Mouse (Mus musculus): ENCODE data around the gene Herc4. TPM values are rescaled to one million over a fixed set of nuclear protein-coding genes. Genes with fewer than 3 reads are reported as not detected.
A peak's percentile ranks its signal among the peaks of the same experiment; 100 is the strongest.

Gene Herc4
- polyA plus RNA-seq, 1 experiment from 2014 or later = 23.7 TPM

GRCm38 (mm10) chr10:63235889-63236288, 7.7 kb upstream of the Herc4 start:
- Histone ChIP-seq H3K27ac (replicated peaks) (no peak overlapping the region), H3K9me3 (replicated peaks) (no peaks in the 10 kb centered on the region), H3K4me2 (no peak overlapping the region), H3K27me3 (replicated peaks) (no peaks in the 10 kb centered on the region), H3K4me1 (no peaks in the 10 kb centered on the region), H3K9ac (replicated peaks) (no peak overlapping the region), H3K4me3 (replicated peaks) (no peak overlapping the region), H3K36me3 (no peaks in the 10 kb centered on the region)
- ATAC-seq (ENCODE audit: low FRiP score) = no peak
- 80% methylated on average over 8 of the region's 8 CpGs for WGBS

GRCm38 (mm10) chr10:63236663-63237062, 6.9 kb upstream of the Herc4 start:
- WGBS = 94% methylated on average over 6 of the region's 6 CpGs
- no peak for ATAC-seq (ENCODE audit: low FRiP score)
- Histone ChIP-seq H3K27ac (replicated peaks) (no peak overlapping the region), H3K27me3 (replicated peaks) (no peaks in the 10 kb centered on the region), H3K4me3 (replicated peaks) (no peak overlapping the region), H3K4me2 (no peak overlapping the region), H3K9me3 (replicated peaks) (no peaks in the 10 kb centered on the region), H3K36me3 (no peaks in the 10 kb centered on the region), H3K4me1 (no peaks in the 10 kb centered on the region), H3K9ac (replicated peaks) (no peak overlapping the region)

GRCm38 (mm10) chr10:63237206-63237605, 6.4 kb upstream of the Herc4 start:
- Histone ChIP-seq H3K27ac (replicated peaks) (no peak overlapping the region), H3K27me3 (replicated peaks) (no peaks in the 10 kb centered on the region), H3K36me3 (no peaks in the 10 kb centered on the region), H3K4me3 (replicated peaks) (no peak overlapping the region), H3K4me2 (no peak overlapping the region), H3K9me3 (replicated peaks) (no peaks in the 10 kb centered on the region), H3K4me1 (peaks cover 3% of the 10 kb centered on the region), H3K9ac (replicated peaks) (no peak overlapping the region)
- 84% methylated on average over 2 of the region's 2 CpGs for WGBS
- no peak for ATAC-seq (ENCODE audit: low FRiP score)

GRCm38 (mm10) chr10:63238090-63238489, 5.5 kb upstream of the Herc4 start:
- WGBS = 75% methylated on average over 4 of the region's 4 CpGs
- Histone ChIP-seq H3K9me3 (replicated peaks) (no peaks in the 10 kb centered on the region), H3K4me1 (peaks cover 11% of the 10 kb centered on the region), H3K36me3 (no peaks in the 10 kb centered on the region), H3K4me2 (no peak overlapping the region), H3K27me3 (replicated peaks) (no peaks in the 10 kb centered on the region), H3K4me3 (replicated peaks) (no peak overlapping the region), H3K9ac (replicated peaks) (no peak overlapping the region), H3K27ac (replicated peaks) (no peak overlapping the region)
- ATAC-seq (ENCODE audit: low FRiP score) = no peak

- no peak overlapping the region for H3K27ac ChIP-seq (replicated peaks)
- no peak for ATAC-seq (ENCODE audit: low FRiP score)
- H3K4me2 ChIP-seq = no peak overlapping the region
- 81% methylated on average over 2 of the region's 2 CpGs for WGBS
- H3K4me1 ChIP-seq = peaks cover 17% of the 10 kb centered on the region
- H3K4me3 ChIP-seq (replicated peaks) = no peak overlapping the region
- no peaks in the 10 kb centered on the region for H3K9me3 ChIP-seq (replicated peaks)
- H3K9ac ChIP-seq (replicated peaks) = no peak overlapping the region
- H3K36me3 ChIP-seq = no peaks in the 10 kb centered on the region
- no peaks in the 10 kb centered on the region for H3K27me3 ChIP-seq (replicated peaks)
Observed at GRCm38 (mm10) chr10:63239848-63240247, 3.8 kb upstream of the Herc4 start.

- Histone ChIP-seq H3K27me3 (replicated peaks) (no peaks in the 10 kb centered on the region), H3K36me3 (no peaks in the 10 kb centered on the region), H3K9me3 (replicated peaks) (no peaks in the 10 kb centered on the region), H3K4me3 (replicated peaks) (no peak overlapping the region), H3K4me1 (peaks cover 22% of the 10 kb centered on the region), H3K27ac (replicated peaks) (no peak overlapping the region), H3K4me2 (no peak overlapping the region), H3K9ac (replicated peaks) (no peak overlapping the region)
- WGBS = 82% methylated on average over 2 of the region's 2 CpGs
- no peak for ATAC-seq (ENCODE audit: low FRiP score)
Observed at GRCm38 (mm10) chr10:63240868-63241271, 2.7 kb upstream of the Herc4 start.

GRCm38 (mm10) chr10:63242798-63243435, 693 bp upstream of the Herc4 start:
- WGBS = 28% methylated on average over 12 of the region's 12 CpGs
- peak overlapping the region; percentile 54 for H3K9ac ChIP-seq (replicated peaks)
- peak overlapping the region; percentile 82 for H3K4me2 ChIP-seq
- H3K9me3 ChIP-seq (replicated peaks) = no peaks in the 10 kb centered on the region
- H3K27ac ChIP-seq (replicated peaks) = peak overlapping the region; percentile 41
- no peaks in the 10 kb centered on the region for H3K27me3 ChIP-seq (replicated peaks)
- peaks cover 26% of the 10 kb centered on the region for H3K4me1 ChIP-seq
- H3K36me3 ChIP-seq = no peaks in the 10 kb centered on the region
- ATAC-seq (ENCODE audit: low FRiP score) = no peak
- H3K4me3 ChIP-seq (replicated peaks) = peak overlapping the region; percentile 96

- H3K36me3 ChIP-seq = no peaks in the 10 kb centered on the region
- no peaks in the 10 kb centered on the region for H3K27me3 ChIP-seq (replicated peaks)
- under 1% methylated on average over 39 of the region's 41 CpGs for WGBS
- peak overlapping the region; percentile 97 for H3K27ac ChIP-seq (replicated peaks)
- no peaks in the 10 kb centered on the region for H3K9me3 ChIP-seq (replicated peaks)
- H3K4me2 ChIP-seq = peak overlapping the region; percentile 82
- peak; percentile 78 for ATAC-seq (ENCODE audit: low FRiP score)
- peak overlapping the region; percentile 94 for H3K9ac ChIP-seq (replicated peaks)
- peaks cover 26% of the 10 kb centered on the region for H3K4me1 ChIP-seq
- H3K4me3 ChIP-seq (replicated peaks) = peak overlapping the region; percentile 96
Observed at GRCm38 (mm10) chr10:63244055-63244671, 553 bp downstream of the Herc4 start.

GRCm38 (mm10) chr10:63244746-63245145, 1.1 kb downstream of the Herc4 start:
- Histone ChIP-seq H3K4me1 (peaks cover 26% of the 10 kb centered on the region), H3K9me3 (replicated peaks) (no peaks in the 10 kb centered on the region), H3K27ac (replicated peaks) (no peak overlapping the region), H3K36me3 (no peaks in the 10 kb centered on the region), H3K4me2 (peak overlapping the region; percentile 82), H3K27me3 (replicated peaks) (no peaks in the 10 kb centered on the region), H3K4me3 (replicated peaks) (peak overlapping the region; percentile 96), H3K9ac (replicated peaks) (peak overlapping the region; percentile 94; the same call in 1 of the 2 replicates)
- 17% methylated on average over 5 of the region's 5 CpGs for WGBS
- no peak for ATAC-seq (ENCODE audit: low FRiP score)

- peaks cover 7% of the 10 kb centered on the region; the same call in 1 of the 2 replicates for H3K36me3 ChIP-seq
- H3K4me1 ChIP-seq = peaks cover 26% of the 10 kb centered on the region
- H3K27me3 ChIP-seq (replicated peaks) = no peaks in the 10 kb centered on the region
- no peak overlapping the region for H3K9ac ChIP-seq (replicated peaks)
- H3K4me3 ChIP-seq (replicated peaks) = no peak overlapping the region
- ATAC-seq (ENCODE audit: low FRiP score) = no peak
- 90% methylated on average over 3 of the region's 3 CpGs for WGBS
- no peaks in the 10 kb centered on the region for H3K9me3 ChIP-seq (replicated peaks)
- H3K27ac ChIP-seq (replicated peaks) = no peak overlapping the region
- no peak overlapping the region for H3K4me2 ChIP-seq
Observed at GRCm38 (mm10) chr10:63245846-63246245, 2.2 kb downstream of the Herc4 start.

- peaks cover 13% of the 10 kb centered on the region for H3K36me3 ChIP-seq
- H3K9me3 ChIP-seq (replicated peaks) = no peaks in the 10 kb centered on the region
- no peak overlapping the region for H3K27ac ChIP-seq (replicated peaks)
- WGBS = 86% methylated on average over 7 of the region's 7 CpGs
- no peak for ATAC-seq (ENCODE audit: low FRiP score)
- H3K4me3 ChIP-seq (replicated peaks) = no peak overlapping the region
- H3K4me2 ChIP-seq = no peak overlapping the region
- H3K4me1 ChIP-seq = peaks cover 21% of the 10 kb centered on the region
- no peaks in the 10 kb centered on the region for H3K27me3 ChIP-seq (replicated peaks)
- H3K9ac ChIP-seq (replicated peaks) = no peak overlapping the region
Observed at GRCm38 (mm10) chr10:63247457-63247856, 3.8 kb downstream of the Herc4 start.

GRCm38 (mm10) chr10:63248421-63248820, 4.8 kb downstream of the Herc4 start:
- Histone ChIP-seq H3K9ac (replicated peaks) (no peak overlapping the region), H3K36me3 (peaks cover 20% of the 10 kb centered on the region), H3K4me1 (peaks cover 16% of the 10 kb centered on the region), H3K4me2 (no peak overlapping the region), H3K9me3 (replicated peaks) (no peaks in the 10 kb centered on the region), H3K4me3 (replicated peaks) (no peak overlapping the region), H3K27ac (replicated peaks) (no peak overlapping the region), H3K27me3 (replicated peaks) (no peaks in the 10 kb centered on the region)
- ATAC-seq (ENCODE audit: low FRiP score) = no peak
- 92% methylated on average over 6 of the region's 6 CpGs for WGBS

All from neural tube, embryonic 15.5 days (tissue).